Mouse (Mus musculus): Measurements from ENCODE around the gene Ralgps1. TPM values are rescaled to one million over a fixed set of nuclear protein-coding genes. Genes with fewer than 3 reads are reported as not detected.

Gene Ralgps1
- total and polyA plus RNA-seq, 3 experiments = 0.89 to 2.6 TPM; not detected in 1

DNA sequence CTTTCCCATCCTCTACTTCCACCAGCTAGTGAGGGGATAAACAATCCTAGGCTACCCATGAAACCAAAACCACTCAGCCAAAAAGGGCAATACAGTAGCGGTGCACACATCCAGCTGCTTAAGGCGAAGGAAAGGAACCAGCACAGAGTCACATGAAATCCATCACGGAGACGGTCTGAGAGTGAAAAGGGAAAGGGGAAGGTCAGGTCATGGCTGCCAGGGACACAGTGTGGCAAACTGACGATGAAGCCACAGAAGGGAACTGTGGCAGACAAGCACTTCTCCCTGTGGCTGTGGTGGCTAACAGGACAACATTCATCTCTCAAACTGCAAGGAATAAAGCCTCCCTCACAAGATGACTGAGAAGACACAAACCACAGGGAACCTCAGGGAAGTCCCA is 76.2 kb downstream of the Ralgps1 start:
- TF ChIP-seq ZMIZ1 (IDR thresholded peaks at IDR 0.05; ENCODE audit: low read depth, low read length) = no peak
- no peak for TF ChIP-seq NRF1 (IDR thresholded peaks at IDR 0.05; ENCODE audit: insufficient read depth, low read depth, low read length, poor library complexity, severe bottlenecking)
- TF ChIP-seq CTCF (IDR thresholded peaks at IDR 0.05 in 2 of 3, conservative IDR thresholded peaks at IDR 0.05 in 1 of 3; ENCODE audit: control insufficient read depth in 1 of 3, insufficient read depth in 1 of 3, low read depth in 2 of 3, low read length in 3 of 3, poor library complexity in 1 of 3, severe bottlenecking in 1 of 3) = no peak
- no peak for TF ChIP-seq NELFE (IDR thresholded peaks at IDR 0.05; ENCODE audit: low read depth, low read length)
- no peak for TF ChIP-seq ZNF384 (IDR thresholded peaks at IDR 0.05; ENCODE audit: low read depth, low read length)
- TF ChIP-seq POLR2AphosphoS2 (IDR thresholded peaks at IDR 0.05; ENCODE audit: low read length) = no peak
- TF ChIP-seq ZKSCAN1 (IDR thresholded peaks at IDR 0.05; ENCODE audit: low read depth, low read length) = no peak
- TF ChIP-seq SIN3A (IDR thresholded peaks at IDR 0.05; ENCODE audit: low read length) = no peak
- TF ChIP-seq MAFK (IDR thresholded peaks at IDR 0.05; ENCODE audit: borderline replicate concordance, low read depth, low read length) = no peak
- no peak for TF ChIP-seq ZC3H11A (IDR thresholded peaks at IDR 0.05; ENCODE audit: low read depth, low read length)
- TF ChIP-seq CHD1 (IDR thresholded peaks at IDR 0.05; ENCODE audit: low read depth, low read length) = no peak
- TF ChIP-seq KAT2A (conservative IDR thresholded peaks at IDR 0.05; ENCODE audit: low read depth, low read length) = no peak
- TF ChIP-seq CHD2 (IDR thresholded peaks at IDR 0.05; ENCODE audit: low read length) = no peak
- no peak for TF ChIP-seq MAX (IDR thresholded peaks at IDR 0.05; ENCODE audit: low read length)
- TF ChIP-seq E2F4 (IDR thresholded peaks at IDR 0.05; ENCODE audit: borderline replicate concordance, low read depth, low read length) = no peak
- TF ChIP-seq JUND (IDR thresholded peaks at IDR 0.05; ENCODE audit: low read depth, low read length) = no peak
- no peak for TF ChIP-seq MXI1 (IDR thresholded peaks at IDR 0.05; ENCODE audit: low read depth, low read length)
- TF ChIP-seq POLR2A (IDR thresholded peaks at IDR 0.05; ENCODE audit: control insufficient read depth in 1 of 2, insufficient read depth in 1 of 2, low read depth in 1 of 2, low read length in 2 of 2, poor library complexity in 1 of 2) = no peak
- Histone ChIP-seq H3K27ac (ENCODE audit: control insufficient read depth, low read depth, low read length) (no peak overlapping the region), H3K36me3 (ENCODE audit: control insufficient read depth in 1 of 2, insufficient read depth in 2 of 2, low read length in 2 of 2) (peaks cover 0 to 4% of the 10 kb centered on the region in 2 experiments; a peak in 1 of 4 replicates), H3K4me1 (ENCODE audit: control insufficient read depth in 1 of 2, insufficient read depth in 2 of 2, low read length in 2 of 2) (peaks cover 2 to 20% of the 10 kb centered on the region in 2 experiments; a peak in 3 of 4 replicates), H3K9me3 (replicated peaks; ENCODE audit: insufficient read depth, low read length) (no peaks in the 10 kb centered on the region), H3K4me3 (ENCODE audit: control insufficient read depth in 1 of 2, insufficient read depth in 1 of 2, low read depth in 2 of 2, low read length in 2 of 2) (no peak overlapping the region), H3K9ac (ENCODE audit: control insufficient read depth, low read depth, low read length, poor library complexity, severe bottlenecking) (no peak overlapping the region), H3K27me3 (ENCODE audit: control insufficient read depth in 1 of 2, insufficient read depth in 2 of 2, low read length in 2 of 2) (no peaks in the 10 kb centered on the region), H3K79me2 (ENCODE audit: control insufficient read depth, insufficient read depth, low read length, poor library complexity) (no peaks in the 10 kb centered on the region)
- no peak for DNase-seq (ENCODE audit: low read depth, low spot score)

DNA sequence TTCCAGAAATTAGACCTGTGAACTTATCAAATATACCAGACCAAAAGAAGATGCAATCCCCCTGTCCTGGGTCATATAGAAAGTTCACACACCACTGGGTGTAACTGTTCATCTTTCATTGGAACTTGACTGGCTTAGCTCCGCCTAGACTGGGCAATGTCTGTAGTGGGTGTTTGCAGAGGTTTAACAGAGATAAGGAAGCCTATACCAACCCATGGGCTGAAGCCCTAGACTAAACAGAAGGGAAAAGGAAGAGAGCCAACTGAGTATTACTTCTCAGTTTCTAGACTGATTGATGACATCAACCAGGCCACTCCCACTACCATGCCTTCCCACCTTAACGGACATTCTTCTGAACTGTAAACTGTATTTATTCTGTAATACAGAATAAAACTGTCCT is 79.2 kb downstream of the Ralgps1 start:
- H3K9ac ChIP-seq (ENCODE audit: control insufficient read depth, low read depth, low read length, poor library complexity, severe bottlenecking) = peak overlapping the region; percentile 59
- peaks cover 2 to 20% of the 10 kb centered on the region in 2 experiments; a peak in 3 of 4 replicates for H3K4me1 ChIP-seq (ENCODE audit: control insufficient read depth in 1 of 2, insufficient read depth in 2 of 2, low read length in 2 of 2)
- H3K27me3 ChIP-seq (ENCODE audit: control insufficient read depth in 1 of 2, insufficient read depth in 2 of 2, low read length in 2 of 2) = no peaks in the 10 kb centered on the region
- no peaks in the 10 kb centered on the region for H3K9me3 ChIP-seq (replicated peaks; ENCODE audit: insufficient read depth, low read length)
- TF ChIP-seq POLR2AphosphoS5 (IDR thresholded peaks at IDR 0.05; ENCODE audit: borderline replicate concordance, low read depth, low read length) (no peak), GATA1 (IDR thresholded peaks at IDR 0.05; ENCODE audit: low read depth, low read length) (peak; percentile 52; the same call in 1 of the 2 replicates), EP300 (IDR thresholded peaks at IDR 0.05; ENCODE audit: low read depth in 1 of 2, low read length in 2 of 2) (peak; percentile 22 to 24; a peak in 1 of 4 replicates), SIN3A (IDR thresholded peaks at IDR 0.05; ENCODE audit: low read length) (peak; percentile 20; the same call in 1 of the 2 replicates), GABPA (IDR thresholded peaks at IDR 0.05; ENCODE audit: low read depth, low read length) (no peak), RCOR1 (IDR thresholded peaks at IDR 0.05; ENCODE audit: low read depth, low read length) (peak; percentile 59; the same call in 1 of the 2 replicates), ZKSCAN1 (IDR thresholded peaks at IDR 0.05; ENCODE audit: low read depth, low read length) (no peak), ETS1 (IDR thresholded peaks at IDR 0.05; ENCODE audit: low read depth, low read length) (no peak), SMC3 (IDR thresholded peaks at IDR 0.05; ENCODE audit: low read depth, low read length) (no peak)
- H3K36me3 ChIP-seq (ENCODE audit: control insufficient read depth in 1 of 2, insufficient read depth in 2 of 2, low read length in 2 of 2) = peaks cover 0 to 4% of the 10 kb centered on the region in 2 experiments; a peak in 1 of 4 replicates
- peak overlapping the region; percentile 43 to 65; a peak in 3 of 4 replicates for H3K4me3 ChIP-seq (ENCODE audit: control insufficient read depth in 1 of 2, insufficient read depth in 1 of 2, low read depth in 2 of 2, low read length in 2 of 2)
- peak; percentile 82 for DNase-seq (ENCODE audit: low read depth, low spot score)
- no peaks in the 10 kb centered on the region for H3K79me2 ChIP-seq (ENCODE audit: control insufficient read depth, insufficient read depth, low read length, poor library complexity)
- peak overlapping the region; percentile 82 for H3K27ac ChIP-seq (ENCODE audit: control insufficient read depth, low read depth, low read length)

All from MEL (cell line).